Mouse (Mus musculus) cerebellum, adult 11-12 months (tissue): ENCODE measurements around the gene Srek1ip1.
A peak's percentile ranks its signal among the peaks of the same experiment; 100 is the strongest.

ENCODE experiments used
- DNase-seq: peaks from one replicate; pipeline ENCODE4 v3.0.0; 2022

Gene Srek1ip1

DNA sequence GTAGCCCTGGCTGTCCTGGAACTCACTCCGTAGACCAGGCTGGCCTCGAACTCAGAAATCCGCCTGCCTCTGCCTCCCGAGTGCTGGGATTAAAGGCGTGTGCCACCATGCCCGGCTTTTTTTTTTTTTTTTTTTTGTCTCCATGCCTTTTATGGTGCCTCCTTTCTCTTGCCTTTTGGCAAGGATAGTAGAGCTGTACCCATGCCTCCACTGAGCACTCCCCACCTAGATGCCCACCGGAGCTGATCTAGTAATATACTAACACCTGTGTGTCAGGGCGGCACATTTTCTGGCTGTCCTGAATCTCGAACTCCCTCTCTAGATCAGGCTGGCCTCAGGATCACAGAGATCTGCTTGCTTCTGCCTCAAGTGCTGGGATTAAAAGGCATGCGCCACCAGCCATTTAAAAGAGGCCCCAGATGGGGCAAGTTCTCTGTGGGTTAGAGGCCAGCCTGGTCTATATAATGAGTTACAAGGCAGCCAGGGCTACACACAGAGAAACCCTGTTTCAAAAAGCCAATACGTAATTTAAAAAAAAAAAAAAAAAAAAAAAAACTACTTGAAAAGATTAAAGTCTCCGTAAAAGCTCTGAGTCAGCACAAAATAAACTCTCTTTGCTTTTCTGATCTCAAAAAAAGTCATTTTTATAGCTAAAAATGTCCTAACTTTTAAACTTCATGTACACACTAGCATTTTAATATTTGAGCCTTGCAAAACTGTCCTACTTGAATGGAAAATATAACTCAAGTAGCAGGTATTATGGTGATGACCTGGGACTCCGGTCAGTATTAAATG is 51.2 kb downstream of the Srek1ip1 start:
- no peak for DNase-seq

DNA sequence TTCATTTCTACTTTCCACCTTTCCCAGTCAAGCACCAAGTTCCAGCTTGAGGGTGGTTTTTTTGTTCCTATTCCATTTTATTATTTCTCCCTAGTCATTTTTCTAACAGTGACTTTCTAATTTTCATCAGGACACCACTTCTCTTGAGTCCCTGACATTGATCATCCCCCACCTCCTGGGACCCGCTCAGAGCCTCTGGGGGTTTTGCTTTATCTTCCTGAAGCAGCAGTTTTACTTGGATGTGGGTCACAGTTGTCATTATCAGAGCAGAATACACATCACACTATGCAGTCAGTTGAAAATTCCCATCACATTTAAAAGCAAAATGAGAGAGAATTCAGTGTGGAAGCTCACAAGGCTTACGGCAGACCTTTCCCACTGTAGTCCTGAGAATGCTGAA is 61.4 kb downstream of the Srek1ip1 start:
- no peak for DNase-seq

DNA sequence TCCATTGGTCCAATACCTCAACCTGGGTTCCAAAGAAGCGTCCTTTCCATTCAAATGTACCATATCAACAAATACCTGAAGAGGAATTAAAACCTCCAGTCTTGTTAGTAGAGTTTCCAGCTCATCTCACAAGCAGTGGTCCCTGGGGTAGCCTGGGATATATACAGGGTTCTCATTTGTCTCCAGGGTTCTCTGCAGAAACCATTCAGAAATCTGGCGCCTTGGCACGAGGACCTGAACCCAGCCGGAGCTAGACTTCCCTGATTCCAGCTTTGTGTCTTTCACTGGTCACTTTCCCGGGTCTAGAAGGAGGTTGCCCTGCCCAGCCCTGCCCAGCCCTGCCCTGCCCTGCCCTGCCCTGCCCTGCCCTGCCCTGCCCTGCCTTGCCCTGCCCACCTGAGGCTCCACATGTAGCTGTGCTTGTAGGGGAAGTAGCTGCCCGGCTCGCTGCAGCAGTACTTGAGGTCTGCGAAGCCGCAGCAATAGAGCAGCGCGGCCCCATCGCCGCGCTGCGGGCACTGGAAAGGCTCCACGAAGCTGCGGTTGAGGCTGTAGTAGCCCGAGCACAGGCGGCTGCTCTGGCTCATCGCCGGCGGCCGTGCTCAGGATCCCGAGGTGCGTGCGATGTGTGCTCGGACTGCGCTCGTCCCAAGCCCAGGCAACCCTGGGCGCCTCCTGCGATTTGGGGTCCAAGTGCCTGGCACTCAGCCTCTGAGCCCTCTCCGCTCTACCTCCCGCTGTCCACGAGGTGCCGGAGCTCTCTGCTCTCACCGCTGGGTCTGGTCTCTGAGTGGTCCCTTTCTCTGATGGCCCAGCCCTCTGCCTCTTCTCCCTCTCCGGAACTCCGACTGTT is 71.1 kb downstream of the Srek1ip1 start, which contains the start of gene Shisal2b:
Gene Shisal2b, minus strand, starts transcription at position 767 of the 853 bp plus-strand sequence.
- peak; percentile 16 for DNase-seq

DNA sequence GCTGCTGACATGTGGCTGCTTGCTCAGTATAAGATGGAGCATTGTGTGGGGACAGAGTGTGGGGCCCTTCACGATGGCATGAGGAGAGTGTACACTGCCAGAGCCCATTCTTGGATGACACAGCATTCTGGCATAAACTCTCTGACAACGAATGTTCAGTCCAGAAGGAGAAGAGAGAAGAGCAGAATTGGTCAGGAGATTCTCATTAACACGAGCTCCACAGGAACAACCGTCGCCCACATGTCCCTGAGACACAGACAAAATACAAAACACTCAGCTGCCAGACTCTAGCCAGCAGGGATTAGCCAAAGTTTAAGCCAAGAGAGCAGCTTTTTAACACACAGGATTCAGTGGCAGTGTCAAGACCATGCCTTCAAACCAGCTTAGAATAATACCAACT is 74.4 kb downstream of the Srek1ip1 start:
- no peak for DNase-seq

DNA sequence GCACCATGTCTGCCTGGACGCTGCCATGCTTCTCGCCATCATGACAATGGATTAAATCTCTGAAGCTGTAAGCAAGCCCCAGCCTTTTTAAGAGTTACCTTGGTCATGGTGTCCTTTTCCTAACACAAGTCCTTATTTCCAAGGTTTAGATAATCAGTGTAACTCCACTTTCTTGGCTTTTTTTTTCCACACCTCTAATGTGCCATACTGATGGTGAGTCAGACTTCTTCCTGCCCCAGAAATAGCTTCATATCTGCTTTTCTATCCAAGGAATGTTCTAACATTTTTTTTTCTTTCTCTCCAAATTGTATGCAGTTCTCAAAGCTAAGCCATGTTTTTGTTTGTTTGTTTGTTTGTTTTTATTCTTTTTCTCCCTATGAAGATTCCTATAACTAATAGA is 77.6 kb downstream of the Srek1ip1 start:
- DNase-seq, result no peak

DNA sequence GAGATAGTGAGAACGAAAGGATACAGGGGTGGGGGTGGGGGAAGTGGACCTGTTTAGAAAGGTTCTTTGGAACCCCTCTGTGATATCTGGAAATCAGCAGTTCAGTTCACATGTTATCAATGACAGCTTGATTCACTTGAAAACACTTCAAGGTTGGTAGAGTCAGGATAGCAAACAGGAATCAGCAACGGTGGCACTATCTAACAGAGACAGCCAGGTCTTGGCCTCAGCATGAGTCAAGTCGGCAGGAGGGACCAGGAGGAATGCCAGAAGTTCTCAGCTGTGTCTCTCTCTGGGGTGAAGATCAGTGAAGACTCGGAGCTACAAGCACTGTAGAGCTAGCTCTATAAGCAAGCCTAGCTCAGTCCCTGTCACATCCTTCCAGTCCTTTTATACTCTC is 86.2 kb downstream of the Srek1ip1 start:
- DNase-seq, result no peak

DNA sequence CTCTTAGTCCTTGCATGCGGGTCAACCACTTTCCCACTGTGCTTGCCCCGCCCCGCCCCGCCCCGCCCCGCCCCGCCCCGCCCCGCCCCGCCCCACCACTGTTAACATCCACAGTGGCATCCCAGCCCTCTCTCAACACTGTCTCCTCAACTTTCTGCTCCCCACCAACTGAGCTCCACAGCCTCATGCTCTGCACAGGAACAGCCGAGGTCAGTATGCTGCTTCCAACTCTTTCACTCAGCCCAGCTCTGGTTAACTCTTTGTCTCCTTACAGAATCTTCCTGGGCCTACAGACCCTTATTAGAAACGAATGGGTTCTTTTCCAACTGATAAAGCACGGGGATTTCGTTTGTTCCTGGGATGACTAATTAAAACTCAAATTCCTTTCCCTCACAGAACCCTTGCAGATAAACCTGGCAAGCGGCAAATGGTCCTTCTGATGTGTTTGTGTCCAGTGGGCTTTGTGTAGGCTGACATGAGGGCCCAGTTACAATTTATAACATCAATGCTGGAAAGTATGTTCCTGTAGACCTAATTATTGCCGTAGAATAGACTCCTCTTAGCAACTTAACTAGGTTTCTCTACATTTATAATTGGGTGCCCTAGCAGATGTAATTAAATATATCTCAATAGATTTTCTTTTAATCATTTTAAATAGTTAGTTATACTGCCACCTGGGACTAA is 91.4 kb downstream of the Srek1ip1 start:
- no peak for DNase-seq

DNA sequence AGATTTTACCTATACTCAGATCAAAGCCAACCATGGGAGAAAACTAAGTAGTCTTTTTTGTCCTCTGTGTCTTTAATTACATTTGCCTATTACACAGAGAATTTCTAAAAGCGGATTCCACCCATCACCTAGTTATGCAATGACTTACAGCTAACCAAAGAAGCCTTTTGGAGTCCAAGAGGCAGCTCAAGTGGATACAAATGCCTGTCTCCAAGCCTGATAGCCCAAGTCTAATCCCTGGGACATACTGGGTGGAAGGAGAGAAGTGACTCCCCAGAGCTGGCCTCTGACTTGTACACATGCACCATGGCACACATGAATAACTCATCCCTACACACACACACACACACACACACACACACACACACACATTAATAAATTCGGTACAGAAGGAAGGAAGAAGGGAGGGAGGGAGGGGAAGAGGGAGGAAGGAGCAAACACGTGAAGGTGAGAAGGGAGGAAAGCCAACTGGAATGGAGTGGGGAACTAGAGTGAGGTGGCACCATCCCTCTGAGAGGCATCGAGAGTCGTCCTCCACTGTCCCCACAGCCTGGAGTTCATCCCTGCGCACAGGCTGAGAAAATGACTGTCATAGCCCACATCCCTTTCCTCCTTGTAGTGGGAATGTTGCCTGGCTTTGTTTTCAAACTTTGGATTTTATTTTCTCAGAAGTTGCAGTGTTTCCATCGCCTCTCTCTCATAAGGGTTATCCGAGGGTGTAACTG is 94.2 kb downstream of the Srek1ip1 start:
- DNase-seq, result no peak
